Mouse (Mus musculus) kidney, embryonic 14.5 days (tissue): ENCODE measurements around the gene Dbn1. TPM values are rescaled to one million over a fixed set of nuclear protein-coding genes. Genes with fewer than 3 reads are reported as not detected.

Experiments
- microRNA-seq: library from miRNA; unstranded; fragments of <30 nt; microRNA quantifications from one replicate; pipeline ENCODE4, GENCODE M21; 2016
- polyA plus RNA-seq: library from polyadenylated mRNA; unstranded; fragments of >200 nt; fragmentation: Nextera tagmentation; extraction: Ambion mirVana; gene quantifications from 2 replicates; pipeline ENCODE4 v1.2.1, GENCODE M21; 2014

Gene Dbn1
- polyA plus RNA-seq, 1 experiment from 2014 or later = 164 TPM

Small RNAs within 50 kb of the gene (microRNA-seq; reads per million reads assigned to microRNA genes)
- gene Mir6943 (not detected), gene Mir6944 (29.5 reads per million, percentile 40 among the genes with 10 or more reads in this experiment), gene Mir6945 (1.3 reads per million)

Other genes with a start within 250 kb of the Dbn1 start
- 482 and 508 TPM in 2 replicates for gene Prelid1, start 167.6 kb downstream of the Dbn1 start, polyA plus RNA-seq
- 80.1 and 92.5 TPM in 2 replicates for gene Rab24, start 166.2 kb downstream of the Dbn1 start, polyA plus RNA-seq
- gene Mxd3, start 158.3 kb downstream of the Dbn1 start, polyA plus RNA-seq = 25.7 and 31.2 TPM in 2 replicates
- gene Lman2, start 125.3 kb downstream of the Dbn1 start, polyA plus RNA-seq = 75.0 and 108 TPM in 2 replicates
- 0.86 and 0.92 TPM in 2 replicates for gene Rgs14, start 118.4 kb downstream of the Dbn1 start, polyA plus RNA-seq
- 15.5 and 39.4 TPM in 2 replicates for gene Slc34a1, start 89.9 kb downstream of the Dbn1 start, polyA plus RNA-seq
- not detected in 2 replicates for gene Pfn3, start 72.9 kb downstream of the Dbn1 start, polyA plus RNA-seq
- not detected in 2 replicates for gene F12, start 61.3 kb downstream of the Dbn1 start, polyA plus RNA-seq
- gene Grk6, start 43.0 kb downstream of the Dbn1 start, polyA plus RNA-seq = 38.9 and 59.3 TPM in 2 replicates
- gene Prr7, start 23.8 kb downstream of the Dbn1 start, polyA plus RNA-seq = 0.77 and 3.4 TPM in 2 replicates
- 136 and 141 TPM in 2 replicates for gene Pdlim7, start 25.6 kb upstream of the Dbn1 start, polyA plus RNA-seq
- 1.9 and 2.2 TPM in 2 replicates for gene Dok3, start 41.2 kb upstream of the Dbn1 start, polyA plus RNA-seq
- 94.1 and 94.7 TPM in 2 replicates for gene Ddx41, start 48.5 kb upstream of the Dbn1 start, polyA plus RNA-seq
- gene Fam193b, start 83.0 kb upstream of the Dbn1 start, polyA plus RNA-seq = 36.7 and 39.3 TPM in 2 replicates
- 73.5 and 232 TPM in 2 replicates for gene Tmed9, start 85.6 kb upstream of the Dbn1 start, polyA plus RNA-seq
- 13.5 and 18.2 TPM in 2 replicates for gene B4galt7, start 111.8 kb upstream of the Dbn1 start, polyA plus RNA-seq
- 58.3 and 60.3 TPM in 2 replicates for gene Caml, start 134.9 kb upstream of the Dbn1 start, polyA plus RNA-seq
- 35.7 and 48.5 TPM in 2 replicates for gene Ddx46, start 146.9 kb upstream of the Dbn1 start, polyA plus RNA-seq
- gene B230219D22Rik, start 205.0 kb upstream of the Dbn1 start, polyA plus RNA-seq = 55.2 and 77.6 TPM in 2 replicates
- gene Txndc15, start 226.5 kb upstream of the Dbn1 start, polyA plus RNA-seq = 87.1 and 91.7 TPM in 2 replicates
- gene Pcbd2, start 239.3 kb upstream of the Dbn1 start, polyA plus RNA-seq = 49.2 and 58.4 TPM in 2 replicates